Mouse (Mus musculus): Measurements from ENCODE around the gene Zmiz1. TPM values are rescaled to one million over a fixed set of nuclear protein-coding genes. Genes with fewer than 3 reads are reported as not detected.

Zmiz1 gene
- polyA plus RNA-seq, 1 experiment: 34.5 TPM

- no peaks in the 10 kb centered on the region for H3K36me3 ChIP-seq (ENCODE audit: control insufficient read depth, insufficient read depth)
- H3K4me3 ChIP-seq: peak overlapping the region; percentile 19
- no peaks in the 10 kb centered on the region for H3K27me3 ChIP-seq (ENCODE audit: control insufficient read depth, insufficient read depth, insufficient read length)
- TF ChIP-seq TCF3 (IDR thresholded peaks at IDR 0.05; ENCODE audit: insufficient read length, low read depth) (no peak), MAX (IDR thresholded peaks at IDR 0.05; ENCODE audit: low read depth) (no peak), POLR2A (IDR thresholded peaks at IDR 0.05; ENCODE audit: insufficient read length, low read depth) (peak; percentile 41), MYOD1 (IDR thresholded peaks at IDR 0.05; ENCODE audit: control insufficient read depth in 1 of 3, insufficient read length in 2 of 3, low read depth in 2 of 3) (peak in 1 of 3 experiments; percentile 8), SRF (IDR thresholded peaks at IDR 0.05; ENCODE audit: control insufficient read depth, insufficient read length, low read depth) (no peak), POLR2AphosphoS2 (IDR thresholded peaks at IDR 0.05; ENCODE audit: insufficient read length, low read depth) (peak; percentile 48), MYOG (IDR thresholded peaks at IDR 0.05; ENCODE audit: control insufficient read depth in 1 of 3, insufficient read depth in 1 of 3, insufficient read length in 2 of 3, low read depth in 2 of 3) (peak in 1 of 3 experiments; percentile 16)
- peak overlapping the region; percentile 85 for H3K4me2 ChIP-seq (ENCODE audit: low read depth)
- peak overlapping the region; percentile 25 for H3ac ChIP-seq (ENCODE audit: control insufficient read depth, insufficient read length)
- H3K79me2 ChIP-seq (ENCODE audit: control insufficient read depth, insufficient read depth): peaks cover 23% of the 10 kb centered on the region
Observed at GRCm38 (mm10) chr14:25607141-25607967, 148.4 kb downstream of the Zmiz1 start.

GRCm38 (mm10) chr14:25607968-25608491, 149.0 kb downstream of the Zmiz1 start:
- Histone ChIP-seq H3K36me3 (ENCODE audit: control insufficient read depth, insufficient read depth) (no peaks in the 10 kb centered on the region), H3K4me2 (ENCODE audit: low read depth) (peak overlapping the region; percentile 63), H3ac (ENCODE audit: control insufficient read depth, insufficient read length) (peak overlapping the region; percentile 25), H3K79me2 (ENCODE audit: control insufficient read depth, insufficient read depth) (peaks cover 23% of the 10 kb centered on the region), H3K4me3 (peak overlapping the region; percentile 19), H3K27me3 (ENCODE audit: control insufficient read depth, insufficient read depth, insufficient read length) (no peaks in the 10 kb centered on the region)
- no peak for TF ChIP-seq E2F4 (IDR thresholded peaks at IDR 0.05; ENCODE audit: insufficient read depth)
- no peak for TF ChIP-seq CEBPB (IDR thresholded peaks at IDR 0.05; ENCODE audit: insufficient read depth, poor library complexity, severe bottlenecking)
- TF ChIP-seq MYOD1 (IDR thresholded peaks at IDR 0.05; ENCODE audit: control insufficient read depth in 1 of 3, insufficient read length in 2 of 3, low read depth in 2 of 3): peak in 1 of 3 experiments; percentile 4
- no peak for TF ChIP-seq USF1 (IDR thresholded peaks at IDR 0.05; ENCODE audit: low read depth)
- TF ChIP-seq MAX (IDR thresholded peaks at IDR 0.05; ENCODE audit: low read depth): no peak
- no peak for TF ChIP-seq SRF (IDR thresholded peaks at IDR 0.05; ENCODE audit: control insufficient read depth, insufficient read length, low read depth)
- TF ChIP-seq MYOG (IDR thresholded peaks at IDR 0.05; ENCODE audit: control insufficient read depth in 1 of 3, insufficient read depth in 1 of 3, insufficient read length in 2 of 3, low read depth in 2 of 3): no peak
- no peak for TF ChIP-seq POLR2AphosphoS2 (IDR thresholded peaks at IDR 0.05; ENCODE audit: insufficient read length, low read depth)
- TF ChIP-seq TCF12 (IDR thresholded peaks at IDR 0.05; ENCODE audit: insufficient read depth, poor library complexity, severe bottlenecking): no peak
- peak; percentile 56 for TF ChIP-seq POLR2A (IDR thresholded peaks at IDR 0.05; ENCODE audit: insufficient read length, low read depth)
- no peak for TF ChIP-seq TCF3 (IDR thresholded peaks at IDR 0.05; ENCODE audit: insufficient read length, low read depth)

- Histone ChIP-seq H3K36me3 (ENCODE audit: control insufficient read depth, insufficient read depth) (no peaks in the 10 kb centered on the region), H3K27me3 (ENCODE audit: control insufficient read depth, insufficient read depth, insufficient read length) (no peaks in the 10 kb centered on the region), H3K4me3 (peak overlapping the region; percentile 19), H3K79me2 (ENCODE audit: control insufficient read depth, insufficient read depth) (peaks cover 24% of the 10 kb centered on the region), H3K4me2 (ENCODE audit: low read depth) (peak overlapping the region; percentile 63), H3ac (ENCODE audit: control insufficient read depth, insufficient read length) (peak overlapping the region; percentile 25)
- TF ChIP-seq MAX (IDR thresholded peaks at IDR 0.05; ENCODE audit: low read depth): no peak
- no peak for TF ChIP-seq USF1 (IDR thresholded peaks at IDR 0.05; ENCODE audit: low read depth)
- TF ChIP-seq POLR2AphosphoS2 (IDR thresholded peaks at IDR 0.05; ENCODE audit: insufficient read length, low read depth): no peak
- TF ChIP-seq E2F4 (IDR thresholded peaks at IDR 0.05; ENCODE audit: insufficient read depth): no peak
- no peak for TF ChIP-seq MYOG (IDR thresholded peaks at IDR 0.05; ENCODE audit: control insufficient read depth in 1 of 3, insufficient read depth in 1 of 3, insufficient read length in 2 of 3, low read depth in 2 of 3)
- no peak for TF ChIP-seq SRF (IDR thresholded peaks at IDR 0.05; ENCODE audit: control insufficient read depth, insufficient read length, low read depth)
- no peak for TF ChIP-seq POLR2A (IDR thresholded peaks at IDR 0.05; ENCODE audit: insufficient read length, low read depth)
- no peak for TF ChIP-seq CEBPB (IDR thresholded peaks at IDR 0.05; ENCODE audit: insufficient read depth, poor library complexity, severe bottlenecking)
- TF ChIP-seq MYOD1 (IDR thresholded peaks at IDR 0.05; ENCODE audit: control insufficient read depth in 1 of 3, insufficient read length in 2 of 3, low read depth in 2 of 3): no peak
- no peak for TF ChIP-seq REST (IDR thresholded peaks at IDR 0.05; ENCODE audit: insufficient read depth, insufficient read length)
- no peak for TF ChIP-seq TCF3 (IDR thresholded peaks at IDR 0.05; ENCODE audit: insufficient read length, low read depth)
- TF ChIP-seq TCF12 (IDR thresholded peaks at IDR 0.05; ENCODE audit: insufficient read depth, poor library complexity, severe bottlenecking): no peak
Observed at GRCm38 (mm10) chr14:25608618-25609017, 149.6 kb downstream of the Zmiz1 start.

- Histone ChIP-seq H3K36me3 (ENCODE audit: control insufficient read depth, insufficient read depth) (no peaks in the 10 kb centered on the region), H3K4me2 (ENCODE audit: low read depth) (no peak overlapping the region), H3K4me3 (no peak overlapping the region), H3K27me3 (ENCODE audit: control insufficient read depth, insufficient read depth, insufficient read length) (no peaks in the 10 kb centered on the region), H3K79me2 (ENCODE audit: control insufficient read depth, insufficient read depth) (peaks cover 27% of the 10 kb centered on the region), H3ac (ENCODE audit: control insufficient read depth, insufficient read length) (no peak overlapping the region)
- TF ChIP-seq MAX (IDR thresholded peaks at IDR 0.05; ENCODE audit: low read depth) (no peak), SRF (IDR thresholded peaks at IDR 0.05; ENCODE audit: control insufficient read depth, insufficient read length, low read depth) (no peak), USF1 (IDR thresholded peaks at IDR 0.05; ENCODE audit: low read depth) (no peak), TCF3 (IDR thresholded peaks at IDR 0.05; ENCODE audit: insufficient read length, low read depth) (no peak), POLR2AphosphoS2 (IDR thresholded peaks at IDR 0.05; ENCODE audit: insufficient read length, low read depth) (no peak)
Observed at GRCm38 (mm10) chr14:25609355-25609754, 150.4 kb downstream of the Zmiz1 start.
